Mouse (Mus musculus): ENCODE results near the gene Fam198a. TPM values are rescaled to one million over a fixed set of nuclear protein-coding genes. Genes with fewer than 3 reads are reported as not detected.

Fam198a gene
- total RNA-seq, 2 experiments from 2014 or later: 0.48 to 1.3 TPM

DNA sequence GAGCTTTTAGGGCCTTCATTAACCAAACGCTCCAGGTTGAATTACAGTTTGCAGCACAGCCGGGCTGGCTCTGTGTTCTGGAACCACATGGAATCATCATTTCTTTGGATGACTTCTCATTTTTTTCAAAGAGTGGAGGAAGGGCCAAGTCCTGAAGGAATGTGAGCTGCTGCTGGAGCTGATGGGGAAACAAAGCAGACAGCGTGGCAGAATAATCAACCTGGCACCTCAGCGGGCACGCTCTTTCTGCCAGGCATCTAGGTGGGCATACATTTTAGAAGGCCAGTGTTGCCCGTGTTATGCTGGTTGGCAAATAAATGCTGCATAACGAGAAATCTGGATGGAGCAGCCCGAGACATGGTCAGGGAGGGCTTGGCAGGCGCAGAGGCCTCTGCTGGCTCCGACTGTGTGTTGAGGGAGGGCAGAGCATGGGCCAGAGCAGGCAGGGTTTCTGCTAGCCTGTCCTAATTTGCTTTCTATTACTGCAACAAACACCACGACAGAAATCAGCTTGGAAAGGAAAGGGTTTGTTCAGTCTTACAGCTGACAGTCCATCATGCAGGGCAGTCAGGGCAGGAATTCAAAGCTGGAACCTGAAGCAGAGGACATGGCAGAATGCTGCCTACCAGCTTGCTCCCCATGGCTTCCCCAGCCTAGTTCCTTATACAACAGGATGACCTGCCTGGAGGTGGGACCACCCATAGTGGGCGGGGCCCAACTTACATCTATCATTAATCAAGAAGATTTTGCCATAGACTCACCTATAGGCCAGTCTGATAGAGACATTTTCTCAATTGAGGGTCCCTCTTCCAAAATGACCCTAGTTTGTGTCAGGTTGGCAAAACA lies 23.6 kb downstream of the Fam198a start:
- DNase-seq (ENCODE audit: low spot score in 2 of 2): no peak

DNA sequence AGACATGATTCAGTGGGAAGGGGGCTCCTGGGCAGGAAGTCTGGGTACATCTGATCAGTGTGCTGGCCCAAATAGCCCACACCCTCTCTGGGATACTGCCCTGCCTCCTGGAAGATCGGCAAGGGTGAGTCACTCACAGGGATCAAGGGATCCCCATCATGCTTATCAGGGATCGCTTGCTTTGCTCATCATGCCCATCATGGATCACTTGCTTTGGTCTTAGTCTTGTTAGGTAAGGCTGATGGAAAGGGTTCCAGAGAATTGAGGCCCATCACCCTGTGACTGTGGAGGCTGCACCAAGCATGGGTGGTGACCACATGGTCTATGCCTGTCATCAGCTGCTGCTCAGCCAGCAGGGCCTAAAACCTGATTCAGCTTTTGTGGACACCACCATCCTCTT lies 24.5 kb downstream of the Fam198a start:
- no peak for DNase-seq (ENCODE audit: low spot score in 2 of 2)

DNA sequence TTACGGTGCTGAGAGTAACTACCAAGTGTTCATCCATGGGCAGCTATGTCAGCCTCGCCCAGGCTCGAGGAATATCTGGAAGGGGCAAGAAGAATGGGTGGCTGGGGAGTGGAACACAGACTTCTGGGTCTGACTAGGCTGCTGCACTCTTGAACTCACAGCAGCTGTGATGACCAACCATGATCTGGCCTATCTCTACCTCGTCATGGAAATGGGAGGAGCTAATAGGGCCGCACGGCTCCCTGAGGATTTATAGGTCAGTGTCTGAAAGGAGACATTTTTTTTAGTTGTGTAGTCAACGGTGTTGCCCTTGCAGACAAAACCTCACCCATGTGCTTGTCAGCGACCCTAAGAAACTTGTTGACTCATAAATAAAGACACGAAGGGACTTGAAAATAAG lies 30.3 kb downstream of the Fam198a start:
- DNase-seq (ENCODE audit: low spot score in 2 of 2): no peak

DNA sequence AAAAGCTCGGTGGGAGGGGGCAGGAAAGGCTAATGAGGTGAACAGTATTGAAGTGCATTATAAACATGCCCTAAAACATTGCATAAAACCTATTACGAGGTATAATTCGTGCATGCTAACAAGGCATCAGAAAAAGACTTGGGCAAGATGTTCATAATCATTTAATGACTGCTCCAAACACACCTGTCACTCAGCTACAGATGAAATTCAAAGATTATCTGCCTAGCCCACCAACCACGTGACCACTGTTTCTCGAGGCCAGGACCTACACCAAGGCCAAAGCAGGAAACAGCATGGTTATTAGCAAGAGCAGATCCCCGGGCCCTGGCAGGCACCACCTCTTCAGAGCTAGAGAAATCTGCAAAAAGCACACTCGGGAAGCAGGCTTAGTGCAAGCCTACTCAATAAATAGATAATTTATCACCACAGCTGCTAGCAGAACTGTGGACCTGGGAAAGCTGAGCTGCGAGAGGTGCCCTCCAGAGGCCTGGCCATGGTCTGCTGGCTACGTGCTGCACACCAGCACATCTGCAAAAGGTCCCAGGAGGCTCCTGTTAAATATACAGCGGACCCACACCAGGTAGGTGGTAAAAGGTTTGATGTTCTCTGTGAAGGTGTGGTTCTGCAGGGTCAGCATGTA lies 30.8 kb downstream of the Fam198a start:
- DNase-seq (ENCODE audit: low spot score in 2 of 2): no peak

DNA sequence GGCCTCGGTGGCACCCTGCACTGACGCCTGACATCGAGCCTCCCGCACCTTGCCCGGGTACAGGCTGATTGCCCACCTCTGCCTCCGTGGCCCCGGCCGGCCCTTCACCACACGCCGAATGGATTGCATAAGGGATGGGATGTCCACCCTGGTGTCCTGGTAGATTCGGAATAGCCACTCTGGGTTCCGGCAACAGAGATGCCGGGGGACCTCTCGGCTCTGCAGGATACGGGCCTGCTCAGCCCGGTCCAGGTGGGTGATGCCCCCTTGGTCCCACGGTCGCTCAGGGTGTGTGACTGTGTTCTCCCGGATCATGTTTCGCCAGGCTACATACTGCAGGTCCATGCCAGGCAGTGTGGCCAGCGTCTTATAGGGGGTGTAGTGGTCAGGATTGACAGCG lies 31.4 kb downstream of the Fam198a start:
- DNase-seq (ENCODE audit: low spot score in 2 of 2): no peak

DNA sequence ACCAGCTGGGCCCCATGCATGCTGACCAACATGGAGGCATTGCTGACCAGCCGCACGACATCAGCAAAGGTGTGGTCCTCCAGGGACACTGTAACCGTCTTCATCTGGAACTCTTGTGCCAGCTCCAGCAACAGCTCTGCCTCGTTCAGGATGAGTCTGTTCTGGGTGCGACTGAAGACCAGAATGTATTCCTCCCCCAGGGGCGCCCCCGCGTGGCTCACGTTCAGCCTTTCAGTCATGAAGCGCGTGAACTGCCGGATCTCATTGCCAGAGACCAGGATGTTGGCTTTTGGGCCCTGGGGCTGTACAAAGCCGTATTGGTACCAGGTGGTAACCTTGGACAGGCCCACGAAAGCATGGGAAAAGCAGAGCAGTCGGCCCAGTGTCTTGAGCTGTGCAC lies 31.9 kb downstream of the Fam198a start:
- DNase-seq (ENCODE audit: low spot score in 2 of 2): no peak

DNA sequence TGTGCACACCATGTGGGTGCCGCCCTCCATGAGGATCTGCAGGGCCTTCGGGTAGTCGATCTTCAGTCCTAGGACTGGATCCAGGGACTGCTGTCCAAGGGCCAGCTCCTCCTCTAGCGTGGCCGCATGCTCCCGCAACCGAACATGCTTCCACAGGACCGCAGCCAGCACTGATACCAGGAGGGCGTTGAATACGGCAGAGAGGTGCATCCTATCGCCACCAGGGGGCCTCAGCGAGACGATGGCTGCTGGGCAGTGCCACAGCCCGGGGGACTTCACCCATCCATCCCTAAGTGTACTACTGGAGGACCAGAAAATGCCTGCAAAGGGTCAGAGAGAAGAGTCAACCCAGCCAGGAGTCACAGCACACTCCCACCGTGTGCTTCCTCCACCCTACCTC lies 32.7 kb downstream of the Fam198a start:
- DNase-seq (ENCODE audit: low spot score in 2 of 2): peak; percentile 76 to 77

DNA sequence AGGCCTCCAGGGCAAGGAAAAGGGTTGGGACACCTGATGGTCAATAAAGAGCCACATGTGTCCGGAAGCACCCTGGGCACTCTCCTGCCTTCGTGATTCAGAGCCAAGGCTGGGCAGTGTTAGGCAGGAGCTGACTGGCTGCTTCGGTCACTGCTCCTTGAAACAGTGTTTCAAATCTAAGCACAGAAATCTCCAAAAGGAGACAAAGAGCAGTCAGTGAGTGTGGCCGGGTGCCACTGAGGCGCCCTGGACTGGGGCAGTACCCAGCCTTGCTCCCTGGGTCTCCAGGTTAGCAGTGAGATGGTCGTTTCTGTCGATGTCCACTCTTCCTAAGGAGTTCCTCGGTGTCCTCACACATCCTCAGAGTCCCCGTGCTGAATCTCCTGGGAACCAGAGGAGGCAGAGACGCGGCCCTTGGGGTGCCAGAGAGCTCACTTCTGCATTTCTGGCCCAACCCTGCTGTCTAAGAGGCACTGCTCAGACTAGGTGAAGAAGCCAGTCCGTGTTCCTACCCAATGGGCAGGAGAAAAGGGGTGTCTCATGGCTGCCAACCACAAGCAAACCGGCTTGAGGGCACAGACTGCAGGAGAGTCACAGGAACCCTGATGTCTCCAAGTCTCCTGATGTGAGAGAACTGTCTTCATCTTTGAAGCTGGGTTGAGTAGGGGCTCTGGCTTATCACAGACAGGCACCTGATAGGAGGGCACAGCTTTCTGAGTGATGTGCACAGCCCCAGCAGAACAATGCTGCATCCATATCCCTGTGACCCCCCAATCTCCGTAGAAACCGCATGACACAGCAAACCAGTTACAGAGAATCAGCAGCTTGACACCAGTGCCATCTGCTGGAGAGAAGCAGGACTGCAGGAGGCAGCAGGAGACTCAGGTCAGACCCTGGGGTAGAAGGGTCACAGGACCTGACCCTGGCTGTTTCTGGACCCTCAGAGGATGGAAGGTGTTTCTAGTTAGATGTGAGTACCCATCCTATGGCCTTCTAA lies 34.0 kb downstream of the Fam198a start:
- peak; percentile 71 to 78 for DNase-seq (ENCODE audit: low spot score in 2 of 2)

DNA sequence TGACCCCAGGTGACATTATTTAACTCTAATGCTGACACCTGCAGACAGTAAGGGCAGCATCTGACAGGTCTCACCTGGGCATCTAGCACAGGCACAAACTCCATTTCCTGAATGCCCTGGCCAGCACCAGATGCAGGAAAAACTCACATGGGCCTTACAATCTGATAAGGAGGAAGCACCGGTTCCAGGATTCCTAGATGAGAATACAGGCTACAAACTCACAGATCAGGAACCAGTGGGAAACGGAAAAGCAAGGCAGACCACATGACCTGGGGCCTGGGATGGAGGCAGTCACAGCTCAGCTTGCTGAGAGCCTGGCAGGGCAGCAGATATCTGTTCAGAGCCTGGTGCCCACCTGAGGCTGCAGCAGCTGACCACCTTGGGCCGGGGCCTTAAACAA lies 38.1 kb downstream of the Fam198a start:
- no peak for DNase-seq (ENCODE audit: low spot score in 2 of 2)

DNA sequence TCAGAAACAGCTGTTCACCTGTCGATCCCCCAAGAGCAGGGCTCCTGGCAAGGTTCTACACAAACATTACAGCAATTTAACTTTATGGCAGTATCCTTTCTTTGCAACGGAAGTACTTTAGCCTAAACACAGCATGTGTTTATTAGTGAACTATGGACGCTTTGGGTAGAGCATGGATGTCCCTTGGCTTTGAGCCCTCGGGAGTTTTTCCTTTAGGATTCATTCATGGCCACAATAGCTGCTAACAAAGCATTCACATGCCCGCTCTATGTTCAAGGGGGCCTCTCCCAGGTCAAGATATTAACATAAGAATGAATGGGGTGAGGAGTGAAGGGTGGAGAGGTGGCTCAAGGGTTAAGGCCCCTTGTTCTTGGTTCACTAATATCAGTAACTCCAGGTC lies 38.7 kb downstream of the Fam198a start:
- no peak for DNase-seq (ENCODE audit: low spot score in 2 of 2)

DNA sequence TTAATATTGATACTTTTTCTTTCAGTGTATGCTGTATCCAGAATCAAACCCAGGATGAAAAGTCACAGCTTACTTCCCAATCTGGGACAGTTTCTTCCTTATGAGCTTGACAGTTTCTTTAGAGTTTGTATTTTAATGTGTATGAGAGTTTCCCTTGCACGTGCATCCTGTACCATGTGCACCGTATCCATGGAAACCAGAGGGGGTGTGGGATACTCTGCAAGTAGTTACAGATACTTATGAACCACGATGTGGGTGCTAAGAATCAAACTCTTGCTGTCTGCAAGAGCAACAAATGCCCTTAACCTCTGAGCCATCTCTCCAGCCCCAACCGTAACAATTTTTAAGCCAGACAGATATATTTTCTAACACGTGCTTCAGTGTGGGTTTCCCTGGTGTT lies 40.3 kb downstream of the Fam198a start:
- DNase-seq (ENCODE audit: low spot score in 2 of 2): no peak

DNA sequence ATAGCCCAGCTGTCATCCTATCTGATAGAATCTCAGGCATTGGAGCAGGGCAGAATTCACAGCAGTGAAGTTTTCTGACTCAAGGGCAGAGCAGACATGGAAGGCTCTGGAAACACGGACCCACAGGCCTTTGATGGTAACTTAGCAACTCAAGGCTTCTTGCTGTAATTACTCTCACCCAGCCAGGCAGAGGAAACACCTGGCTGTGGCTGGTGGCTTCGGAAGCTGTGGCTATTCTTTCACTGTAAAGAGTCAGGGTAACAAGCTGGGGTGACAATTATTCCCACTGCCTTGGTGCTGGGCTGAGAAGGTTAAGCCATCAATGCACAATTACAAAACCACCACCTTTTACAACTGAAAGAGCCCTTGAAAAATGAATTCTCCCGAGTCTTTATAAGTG lies 42.3 kb downstream of the Fam198a start:
- no peak for DNase-seq (ENCODE audit: low spot score in 2 of 2)

DNA sequence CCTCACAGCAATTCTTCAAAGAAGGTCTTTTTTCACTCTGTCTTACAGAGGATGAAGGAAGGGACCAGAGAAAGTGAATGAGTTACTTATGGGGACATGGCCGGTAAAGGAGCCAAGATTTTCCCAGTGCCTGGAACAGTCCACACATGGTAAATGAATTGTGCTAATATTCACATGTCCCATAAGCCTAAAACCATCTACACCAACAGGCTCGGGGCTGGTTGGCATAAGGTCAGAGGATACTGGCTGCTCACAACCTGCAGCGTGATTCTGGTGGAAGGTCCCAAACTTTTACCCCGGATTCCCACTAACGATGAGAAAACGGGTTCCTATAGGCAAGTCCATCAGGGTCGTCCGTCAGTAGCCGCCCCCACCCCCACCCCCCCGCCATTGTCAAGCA lies 44.3 kb downstream of the Fam198a start:
- DNase-seq (ENCODE audit: low spot score in 2 of 2): no peak

DNA sequence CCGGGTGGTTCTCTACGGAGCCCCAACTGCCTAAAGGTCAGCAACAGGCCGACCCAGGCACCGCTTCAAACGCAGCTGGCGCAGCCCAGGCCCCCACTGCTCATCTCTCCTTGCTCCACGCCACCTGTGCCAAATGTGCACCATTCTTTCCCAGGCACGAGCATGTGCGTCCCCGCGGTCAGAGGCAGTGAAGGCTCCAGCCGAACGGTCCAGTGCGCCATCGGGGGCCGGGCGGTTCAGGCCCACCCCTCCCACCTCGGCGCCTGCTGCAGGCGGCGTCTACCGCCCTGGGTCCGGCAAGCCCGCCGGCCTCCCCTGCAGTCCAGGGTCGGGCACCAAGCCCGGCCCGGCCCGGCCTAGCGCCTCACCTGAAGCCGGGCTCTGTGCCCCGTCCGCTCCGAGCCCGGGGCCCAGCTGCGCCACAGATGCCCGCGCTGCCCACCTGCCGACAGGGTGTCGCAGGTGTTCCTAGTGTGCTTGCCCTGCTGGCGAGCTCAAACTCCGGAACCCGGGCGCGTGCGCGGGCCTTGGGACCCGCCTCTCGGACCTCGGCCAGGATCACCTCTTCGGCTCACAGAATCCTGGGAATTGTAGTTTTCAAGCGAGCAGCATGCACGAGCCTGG lies 44.8 kb downstream of the Fam198a start:
- DNase-seq (ENCODE audit: low spot score in 2 of 2): peak; percentile 79 to 82

DNA sequence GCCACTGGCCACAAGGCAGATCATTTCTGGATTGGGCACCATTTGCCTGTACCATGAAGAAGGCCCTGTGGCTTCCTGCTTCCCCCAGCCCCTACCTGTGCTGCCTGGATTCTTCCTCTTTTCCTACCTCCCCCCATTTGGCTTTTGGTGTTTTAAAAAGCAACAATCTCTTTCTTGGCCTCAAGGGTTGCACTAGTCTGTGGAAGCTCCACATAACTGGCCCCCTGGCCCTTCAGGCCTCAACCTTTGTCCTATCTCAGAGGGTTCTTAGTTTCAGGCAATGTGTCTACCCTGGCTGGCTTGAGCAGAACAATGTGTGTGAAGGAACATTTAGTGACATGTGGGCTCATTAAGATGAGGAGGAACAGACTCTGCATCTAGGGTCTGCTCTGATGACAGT lies 46.2 kb downstream of the Fam198a start, which contains the start of gene Pomgnt2:
Pomgnt2 (minus strand) TSS at position 101 of the 400 bp plus-strand sequence.
- no peak for DNase-seq (ENCODE audit: low spot score in 2 of 2)

DNA sequence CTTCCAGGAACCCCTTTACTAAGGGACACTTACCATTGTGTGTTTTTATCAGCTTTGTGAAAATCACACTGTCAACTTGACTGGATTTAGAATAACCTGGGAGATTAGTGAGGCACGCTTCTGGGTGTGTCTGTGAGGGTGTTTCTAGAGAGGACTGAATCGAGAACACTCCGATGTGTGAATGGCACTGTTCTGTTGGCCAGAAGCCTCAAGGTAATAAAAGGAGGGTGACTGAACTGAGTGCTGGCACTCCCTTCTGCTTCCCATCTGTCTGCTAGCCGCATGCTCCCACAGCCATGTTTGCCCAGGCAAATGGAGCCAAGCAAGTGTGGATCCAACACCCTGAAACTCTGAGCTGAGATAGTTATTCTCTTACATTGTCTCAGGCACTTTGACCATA lies 47.2 kb downstream of the Fam198a start:
- DNase-seq (ENCODE audit: low spot score in 2 of 2): no peak

DNA sequence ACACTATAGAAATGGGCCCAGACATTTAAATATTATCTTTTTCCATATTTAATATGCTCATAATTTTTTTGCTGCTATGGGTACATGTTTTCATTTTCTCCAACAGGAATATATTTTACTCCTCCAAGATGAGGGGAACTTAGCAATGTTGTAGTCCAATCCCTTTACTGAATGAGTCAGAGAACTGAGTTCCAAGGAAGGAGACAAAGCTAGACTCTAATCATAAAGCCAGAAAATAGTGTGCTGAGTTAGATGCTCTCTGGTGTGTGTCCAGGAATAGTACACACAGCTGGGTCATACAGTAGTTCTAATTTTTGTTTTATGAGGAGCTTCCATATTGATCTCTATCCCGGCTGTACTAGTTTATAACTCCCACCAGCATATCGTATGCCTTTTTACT lies 55.4 kb downstream of the Fam198a start:
- DNase-seq (ENCODE audit: low spot score in 2 of 2): no peak

DNA sequence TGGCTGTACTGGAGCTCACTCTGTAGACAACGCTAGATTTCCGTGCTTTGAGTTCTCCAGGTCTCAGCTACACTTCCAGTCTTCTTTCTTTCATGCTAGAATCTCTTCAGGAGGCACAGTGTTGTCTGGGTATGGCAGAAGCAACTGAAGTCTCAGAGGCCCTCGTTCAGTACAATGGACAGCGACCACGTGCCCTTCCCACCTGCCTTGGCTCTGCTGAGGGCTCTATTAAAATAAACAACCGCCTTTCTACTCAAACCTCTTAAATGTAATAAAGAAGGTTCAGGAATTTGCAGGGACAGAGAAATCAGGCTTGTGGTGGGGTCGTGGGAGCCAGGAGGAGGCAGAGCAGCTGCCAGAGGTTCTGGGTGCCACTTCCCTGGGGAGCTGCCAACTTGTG lies 55.8 kb downstream of the Fam198a start:
- no peak for DNase-seq (ENCODE audit: low spot score in 2 of 2)

DNA sequence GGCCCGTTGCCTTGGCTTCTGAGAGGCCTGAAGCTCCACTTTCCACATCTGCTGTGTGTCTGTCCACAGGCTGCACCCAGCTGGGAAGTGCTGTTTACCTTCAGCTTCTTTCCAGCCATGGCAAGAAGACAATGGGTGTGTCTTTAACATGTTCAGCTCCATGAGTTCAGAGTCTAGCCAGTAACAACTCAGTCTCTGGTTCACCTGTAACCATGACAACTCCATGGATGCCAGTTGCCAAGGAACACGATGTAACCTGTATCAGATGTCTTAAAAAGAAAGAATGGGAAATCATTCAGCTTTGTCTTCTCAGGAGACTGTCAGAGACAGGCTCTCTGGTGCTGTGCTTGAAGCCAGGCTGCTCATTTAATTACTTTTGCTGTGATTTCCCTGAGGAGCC lies 58.1 kb downstream of the Fam198a start:
- DNase-seq (ENCODE audit: low spot score in 2 of 2): no peak

DNA sequence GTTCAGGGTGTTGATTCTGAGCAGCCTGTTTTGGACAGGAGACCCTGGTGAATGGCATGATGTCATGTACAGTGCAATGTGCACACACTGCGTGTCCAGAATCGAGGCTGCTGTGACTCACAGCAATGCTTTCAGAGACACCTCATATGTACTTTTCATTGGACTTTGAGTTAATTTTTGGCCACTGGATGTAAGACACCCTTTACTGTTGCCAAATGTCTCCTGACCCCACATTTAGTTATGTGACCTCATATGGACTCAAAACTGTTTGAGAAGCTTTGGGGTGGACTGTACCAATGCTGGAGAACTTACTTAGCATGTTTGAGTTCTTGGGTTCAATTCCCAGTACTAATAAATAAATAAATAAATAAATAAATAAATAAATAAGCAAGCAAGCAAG lies 60.0 kb downstream of the Fam198a start:
- DNase-seq (ENCODE audit: low spot score in 2 of 2): no peak

DNA sequence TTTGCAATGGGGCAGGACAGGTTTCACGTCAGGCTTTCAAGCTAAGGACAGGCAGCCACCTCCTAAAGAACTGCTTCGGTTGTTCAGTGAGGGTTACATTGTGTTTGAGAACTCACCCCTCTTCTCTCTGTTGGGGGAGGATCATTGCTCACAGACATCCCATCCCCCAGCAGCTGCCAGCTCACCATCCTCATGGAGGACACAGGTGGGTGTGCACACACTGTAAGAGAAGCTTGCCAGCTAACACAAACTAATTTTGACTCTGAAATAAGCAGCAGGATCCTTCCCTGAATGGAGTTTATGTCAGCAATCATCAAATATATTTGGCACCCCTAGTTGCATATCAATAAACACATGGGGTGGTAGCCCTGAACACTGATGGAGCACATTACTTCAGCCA lies 62.0 kb downstream of the Fam198a start:
- DNase-seq (ENCODE audit: low spot score in 2 of 2): no peak
